Mouse (Mus musculus) brain, embryonic 14.5 days (tissue): ENCODE results near the gene Nup62. TPM values are rescaled to one million over a fixed set of nuclear protein-coding genes. Genes with fewer than 3 reads are reported as not detected.

Experiments
- DNase-seq: peaks from one replicate; pipeline ENCODE4 v3.0.0-alpha.2; 2011; ENCODE audit warnings: low read depth
- CTCF ChIP-seq: fragments of 200-500 bp; IDR thresholded peaks from 2 replicates; pipeline ENCODE4 v1.5.1; 2012; ENCODE audit warnings: inconsistent platforms, mild to moderate bottlenecking, moderate library complexity, borderline replicate concordance; ENCODE audit not compliant: insufficient read depth, insufficient read length; ENCODE audit errors: extremely low read depth
- POLR2A ChIP-seq: fragments of 200-500 bp; IDR thresholded peaks from 2 replicates; pipeline ENCODE4 v1.6.1; 2012; ENCODE audit warnings: mild to moderate bottlenecking, inconsistent platforms, borderline replicate concordance; ENCODE audit not compliant: poor library complexity, insufficient read depth, insufficient read length, severe bottlenecking; ENCODE audit errors: extremely low read depth
- polyA plus RNA-seq: library from polyadenylated mRNA; depleted of rRNA; stranded (reverse); fragments of >200 nt; gene quantifications from 2 replicates; pipeline ENCODE4 v1.2.3, GENCODE M21; 2012

The Nup62 gene
- polyA plus RNA-seq, 1 experiment: 73.9 TPM

DNA sequence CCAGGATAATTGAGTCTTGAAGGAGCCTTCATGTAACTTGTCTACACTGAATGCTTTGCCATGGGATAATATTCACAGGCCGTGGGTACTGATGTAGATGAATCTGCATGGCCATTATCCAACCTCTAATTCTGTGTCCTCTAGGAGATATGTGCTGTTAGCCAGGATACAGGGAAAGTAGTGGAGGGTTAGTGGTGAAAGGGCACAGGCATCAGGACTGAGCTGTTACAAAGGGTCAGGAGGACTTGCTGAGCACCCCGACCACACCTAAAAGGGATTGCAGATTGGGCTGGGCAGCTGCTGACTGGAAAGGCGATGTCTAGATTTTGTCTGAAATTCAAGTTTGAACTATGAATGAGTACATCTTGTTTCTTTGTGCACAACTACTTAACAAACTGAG lies 4.6 kb downstream of the Nup62 start:
- DNase-seq: no peak
- TF ChIP-seq CTCF (no peak), POLR2A (no peak)

DNA sequence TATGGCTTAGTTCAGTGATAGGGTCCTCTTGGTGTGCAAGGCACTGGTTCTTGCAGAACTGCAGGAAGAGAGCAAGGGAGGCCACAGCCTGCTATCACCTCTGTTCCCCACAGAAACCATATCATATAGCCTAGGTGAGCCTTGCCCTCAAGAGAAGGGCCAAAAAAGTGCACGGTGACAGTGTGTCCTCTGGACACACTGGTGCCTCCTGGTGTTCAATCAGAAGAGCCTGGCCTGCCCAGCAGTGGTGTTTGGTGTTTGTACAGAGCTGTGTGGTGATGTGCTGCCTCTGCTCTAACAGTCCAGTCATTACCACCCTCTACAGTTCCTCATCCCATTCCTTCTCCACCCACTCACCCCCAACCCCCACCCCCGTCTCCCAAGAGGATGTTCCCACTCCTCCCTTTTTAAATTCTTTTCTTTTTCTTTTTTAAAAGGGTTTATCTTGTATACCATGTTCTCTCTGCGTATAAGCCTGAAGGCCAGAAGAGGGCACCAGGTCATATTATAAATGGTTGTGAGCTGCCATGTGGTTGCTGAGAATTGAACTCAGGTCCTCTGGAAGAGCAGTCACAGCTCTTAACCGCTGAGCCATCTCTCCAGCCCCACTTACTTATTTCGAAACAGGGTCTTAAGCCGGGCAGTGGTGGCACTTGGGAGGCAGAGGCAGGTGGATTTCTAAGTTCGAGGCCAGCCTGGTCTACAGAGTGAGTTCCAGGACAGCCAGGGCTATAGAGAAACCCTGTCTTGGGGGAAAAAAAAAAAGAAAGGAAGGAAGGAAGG lies 6.0 kb downstream of the Nup62 start:
- TF ChIP-seq POLR2A (no peak), CTCF (no peak)
- no peak for DNase-seq

DNA sequence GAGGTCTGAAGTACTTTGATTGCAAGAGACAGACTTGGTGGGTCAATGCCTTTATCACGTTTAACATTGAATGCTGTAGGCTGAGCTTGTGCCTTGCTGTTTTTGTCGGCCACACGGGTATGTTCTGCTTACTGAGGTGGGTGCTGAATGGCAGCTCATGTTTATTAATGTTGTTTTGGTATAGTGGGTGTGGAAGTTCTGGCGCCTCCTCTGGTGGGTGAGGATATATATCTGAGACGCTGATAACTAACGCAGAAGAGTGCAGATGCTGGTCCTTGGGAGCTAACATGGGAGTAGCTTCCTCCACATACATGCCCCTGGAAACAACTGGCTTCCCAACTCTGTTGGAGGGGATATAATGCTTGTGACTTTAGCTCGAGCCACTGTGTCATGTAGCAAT lies 7.5 kb downstream of the Nup62 start:
- peak; percentile 35 for DNase-seq
- TF ChIP-seq POLR2A (no peak), CTCF (peak; percentile 17; the same call in 1 of the 2 replicates)

DNA sequence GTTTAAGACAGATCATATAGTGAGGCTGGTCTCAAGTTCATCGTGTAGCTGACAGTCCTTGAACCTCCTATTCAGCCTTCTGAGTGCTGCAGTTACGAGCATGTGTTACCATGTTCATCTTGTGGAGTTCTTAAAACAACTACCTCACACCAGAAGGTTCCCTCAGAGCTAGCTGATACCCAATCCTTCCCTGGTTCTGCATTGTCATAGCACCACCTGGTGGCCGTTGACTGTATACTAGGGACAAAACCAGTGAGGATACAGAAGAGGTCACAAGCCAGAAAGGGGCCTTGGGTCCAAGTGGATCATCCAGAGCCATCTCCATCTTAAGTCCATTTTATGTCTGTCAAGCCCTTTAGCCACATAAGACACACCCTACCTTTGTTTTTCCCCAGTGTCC lies 9.0 kb downstream of the Nup62 start:
- DNase-seq: peak; percentile 84
- no peak for TF ChIP-seq POLR2A
- peak; percentile 84; the same call in 1 of the 2 replicates for TF ChIP-seq CTCF

DNA sequence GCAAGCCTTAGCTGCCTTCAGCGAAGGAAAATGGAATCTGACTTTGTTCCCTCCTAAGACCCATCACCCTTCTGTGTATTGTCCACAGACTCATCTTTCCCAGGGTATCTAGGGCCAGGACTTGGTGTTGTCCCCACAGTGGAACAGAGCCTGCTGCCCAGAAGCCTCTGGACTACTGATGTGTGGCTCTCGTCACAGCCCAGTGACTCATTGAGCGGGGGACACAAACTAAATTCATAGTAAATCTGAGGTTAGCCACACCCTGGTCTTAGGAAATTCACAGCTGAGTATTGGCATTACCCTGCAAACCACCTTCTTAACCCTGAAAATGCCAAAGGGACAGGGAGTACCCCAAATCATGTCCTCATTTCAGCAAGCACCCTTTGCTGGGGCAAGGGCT lies 10.9 kb downstream of the Nup62 start:
- TF ChIP-seq POLR2A (no peak), CTCF (no peak)
- no peak for DNase-seq

DNA sequence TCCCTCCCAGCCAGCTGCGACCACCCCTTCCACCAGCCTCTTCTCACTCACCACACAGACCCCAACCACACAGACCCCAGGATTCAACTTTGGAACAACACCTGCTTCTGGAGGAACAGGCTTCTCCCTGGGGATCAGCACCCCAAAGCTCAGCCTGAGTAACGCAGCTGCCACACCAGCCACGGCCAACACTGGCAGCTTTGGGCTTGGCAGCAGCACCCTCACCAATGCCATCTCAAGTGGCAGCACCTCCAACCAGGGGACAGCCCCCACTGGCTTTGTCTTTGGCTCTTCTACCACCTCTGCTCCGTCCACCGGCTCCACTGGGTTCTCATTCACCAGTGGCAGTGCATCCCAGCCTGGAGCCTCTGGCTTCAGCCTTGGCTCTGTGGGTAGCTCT lies 12.8 kb downstream of the Nup62 start:
- no peak for DNase-seq
- no peak for TF ChIP-seq CTCF
- TF ChIP-seq POLR2A: no peak

DNA sequence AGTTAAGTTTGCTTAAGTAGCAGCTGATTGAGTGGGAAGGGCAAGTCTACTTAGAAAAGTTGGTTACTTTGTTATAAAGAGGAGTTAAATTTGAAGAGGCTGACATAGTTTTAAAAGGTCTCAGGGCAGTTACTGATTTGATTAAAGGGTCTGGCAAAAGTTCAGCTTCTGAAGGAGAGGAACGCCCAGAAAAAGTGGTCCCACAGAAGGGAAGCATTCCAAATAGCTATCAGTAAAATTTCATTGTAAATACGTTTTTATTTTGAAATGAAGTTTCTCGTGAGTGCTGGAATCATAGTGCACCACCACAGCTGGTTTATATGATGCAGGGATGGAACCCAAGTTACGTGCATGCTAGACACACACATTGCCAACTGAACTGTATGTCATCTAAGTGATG lies 16.9 kb downstream of the Nup62 start:
- TF ChIP-seq CTCF: no peak
- no peak for TF ChIP-seq POLR2A
- DNase-seq: no peak

DNA sequence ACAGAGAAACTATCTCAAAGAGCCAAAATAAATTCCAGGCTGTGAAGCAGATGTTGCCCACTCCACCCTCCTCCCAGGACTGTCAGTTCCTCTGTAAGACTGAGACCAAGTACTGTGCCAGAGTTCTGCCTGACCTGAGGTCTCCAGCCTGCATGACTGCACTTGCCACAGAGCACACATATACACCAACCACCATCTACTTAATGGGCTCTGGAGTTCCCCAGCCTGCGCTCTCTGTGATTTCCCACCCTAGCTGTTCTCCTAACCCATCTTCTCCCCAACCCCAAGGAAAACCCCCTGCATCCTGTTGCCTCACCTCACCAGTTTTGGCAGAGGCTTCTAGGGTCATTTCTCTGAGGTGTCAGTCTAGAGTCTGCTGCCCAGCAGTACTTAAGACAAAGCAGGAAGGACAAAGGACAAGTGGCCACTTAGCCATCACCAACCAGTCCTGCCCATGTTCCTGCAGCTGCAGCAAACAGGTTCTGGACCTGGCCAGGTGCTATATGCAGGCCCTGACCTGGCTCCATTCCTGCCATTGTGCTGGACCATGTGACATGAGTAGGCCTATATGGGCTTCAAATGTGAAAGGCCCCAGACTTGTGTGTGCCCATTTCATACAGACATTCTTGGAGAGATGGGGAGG lies 19.6 kb downstream of the Nup62 start:
- no peak for TF ChIP-seq POLR2A
- TF ChIP-seq CTCF: no peak
- DNase-seq: no peak

DNA sequence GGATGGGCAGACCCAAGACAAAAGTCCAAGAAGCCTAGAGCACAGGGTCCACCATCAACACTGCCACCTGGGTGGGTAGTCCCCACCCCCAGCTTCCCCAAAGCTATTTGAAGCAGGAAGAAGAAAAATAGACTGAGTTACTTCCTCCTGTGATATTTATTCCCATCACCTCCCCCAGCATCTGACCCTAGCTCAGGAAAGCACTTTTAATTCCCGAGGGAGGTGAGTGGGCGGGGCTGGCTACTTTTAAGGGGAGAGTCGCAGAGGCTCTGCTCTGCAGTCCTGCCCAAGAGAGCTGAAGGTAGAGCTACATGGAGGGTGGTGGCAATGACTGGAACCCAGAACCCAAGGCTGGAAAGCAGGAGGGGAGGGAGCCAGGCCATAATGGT lies 20.1 kb downstream of the Nup62 start:
- DNase-seq: no peak
- TF ChIP-seq CTCF (no peak), POLR2A (no peak)

DNA sequence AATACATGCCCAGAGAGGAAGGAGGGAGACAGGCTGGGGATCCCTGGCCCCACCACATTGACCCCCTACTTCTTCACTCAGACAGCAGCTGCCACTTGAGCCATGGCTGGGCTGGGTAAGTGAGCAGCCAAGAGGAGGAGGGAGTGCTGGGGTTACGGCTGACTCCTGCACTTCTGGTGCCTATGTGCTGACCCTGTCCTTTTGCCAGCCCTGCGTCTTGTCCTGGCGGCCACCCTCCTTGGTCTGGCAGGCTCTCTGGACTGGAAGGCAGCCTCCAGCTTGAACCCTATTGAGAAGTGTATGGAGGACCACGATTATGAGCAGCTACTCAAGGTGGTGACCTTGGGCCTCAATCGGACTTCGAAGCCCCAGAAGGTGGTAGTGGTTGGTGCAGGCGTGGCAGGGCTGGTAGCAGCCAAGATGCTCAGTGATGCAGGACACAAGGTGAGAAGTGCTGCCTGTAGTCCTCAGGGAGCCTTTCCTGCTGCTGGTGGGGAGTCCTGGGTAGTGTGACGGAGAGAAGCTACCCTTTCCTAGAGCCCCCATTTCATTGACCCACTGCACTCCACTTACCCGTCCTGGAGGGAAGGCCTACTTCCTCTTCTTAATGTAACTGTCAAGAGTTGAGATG lies 20.6 kb downstream of the Nup62 start:
- no peak for DNase-seq
- TF ChIP-seq CTCF (no peak), POLR2A (no peak)

DNA sequence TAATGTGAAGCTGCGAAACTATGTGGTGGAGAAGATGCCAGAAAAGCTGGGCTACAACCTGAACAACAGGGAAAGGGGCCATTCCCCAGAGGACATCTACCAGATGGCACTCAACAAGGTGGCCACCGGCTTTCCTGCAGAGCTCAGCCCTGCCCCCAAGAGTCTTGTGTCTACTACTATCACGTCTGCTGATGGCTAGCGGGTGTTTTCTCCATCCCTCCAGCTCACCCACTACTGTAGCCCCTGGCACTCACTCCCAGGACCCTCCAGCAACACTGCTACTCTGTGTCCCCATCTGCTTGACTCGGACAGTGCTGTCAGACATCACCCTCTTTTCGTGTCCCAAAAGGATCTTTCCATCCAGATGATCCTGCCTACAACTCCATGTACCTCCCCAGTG lies 22.2 kb downstream of the Nup62 start:
- TF ChIP-seq POLR2A (no peak), CTCF (no peak)
- no peak for DNase-seq

DNA sequence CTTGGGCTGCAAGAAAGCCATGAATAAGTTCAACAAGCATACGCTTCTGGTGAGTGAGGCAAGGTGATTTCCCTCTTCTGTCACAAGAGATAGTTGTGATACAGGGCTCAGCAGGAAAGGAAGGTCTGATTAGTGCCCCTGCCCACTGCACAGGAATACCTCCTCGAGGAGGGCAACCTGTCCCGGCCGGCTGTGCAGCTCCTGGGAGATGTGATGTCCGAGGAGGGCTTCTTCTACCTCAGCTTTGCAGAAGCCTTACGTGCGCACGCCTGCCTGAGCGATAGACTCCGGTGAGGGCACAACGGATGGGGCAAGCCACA lies 23.2 kb downstream of the Nup62 start:
- TF ChIP-seq CTCF (no peak), POLR2A (no peak)
- no peak for DNase-seq

DNA sequence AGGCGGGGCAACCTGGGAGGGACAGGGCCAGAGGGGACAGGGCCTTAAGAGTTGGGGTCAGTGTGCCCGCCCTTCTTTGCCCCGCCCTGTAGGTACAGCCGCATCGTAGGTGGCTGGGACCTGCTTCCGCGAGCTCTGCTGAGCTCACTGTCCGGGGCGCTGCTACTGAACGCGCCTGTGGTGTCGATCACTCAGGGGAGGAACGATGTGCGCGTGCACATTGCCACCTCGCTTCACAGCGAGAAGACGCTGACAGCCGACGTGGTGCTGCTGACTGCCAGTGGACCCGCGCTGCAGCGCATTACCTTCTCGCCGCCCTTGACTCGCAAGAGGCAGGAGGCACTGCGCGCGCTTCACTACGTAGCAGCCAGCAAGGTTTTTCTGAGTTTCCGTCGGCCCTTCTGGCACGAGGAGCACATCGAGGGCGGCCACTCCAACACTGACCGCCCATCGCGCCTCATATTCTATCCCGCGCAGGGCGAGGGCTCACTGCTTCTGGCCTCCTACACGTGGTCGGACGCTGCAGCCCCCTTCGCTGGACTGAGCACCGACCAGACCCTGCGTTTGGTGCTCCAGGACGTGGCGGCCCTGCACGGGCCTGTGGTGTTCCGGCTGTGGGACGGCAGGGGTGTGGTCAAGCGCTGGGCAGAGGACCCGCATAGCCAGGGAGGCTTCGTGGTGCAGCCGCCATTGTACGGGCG lies 23.8 kb downstream of the Nup62 start:
- TF ChIP-seq CTCF (no peak), POLR2A (no peak)
- DNase-seq: peak; percentile 75
